Mouse (Mus musculus) common myeloid progenitor, adult 5-6 weeks (primary cell): ENCODE measurements around the gene Hemgn. TPM values are rescaled to one million over a fixed set of nuclear protein-coding genes. Genes with fewer than 3 reads are reported as not detected.

Experiments
- ATAC-seq: replicated peaks from 2 replicates; pipeline ENCODE4 v1.8.0; 2016; ENCODE audit warnings: low read depth, mild to moderate bottlenecking, moderate TSS enrichment, inconsistent platforms; ENCODE audit not compliant: poor library complexity, severe bottlenecking
- total RNA-seq: library from RNA; stranded (forward); fragments of 200-1000, 187-1606 nt; gene quantifications from 2 replicates; pipeline ENCODE4 v1.2.3, GENCODE M21; 2017

The Hemgn gene
- total RNA-seq = 64.2 and 76.9 TPM in 2 replicates

DNA sequence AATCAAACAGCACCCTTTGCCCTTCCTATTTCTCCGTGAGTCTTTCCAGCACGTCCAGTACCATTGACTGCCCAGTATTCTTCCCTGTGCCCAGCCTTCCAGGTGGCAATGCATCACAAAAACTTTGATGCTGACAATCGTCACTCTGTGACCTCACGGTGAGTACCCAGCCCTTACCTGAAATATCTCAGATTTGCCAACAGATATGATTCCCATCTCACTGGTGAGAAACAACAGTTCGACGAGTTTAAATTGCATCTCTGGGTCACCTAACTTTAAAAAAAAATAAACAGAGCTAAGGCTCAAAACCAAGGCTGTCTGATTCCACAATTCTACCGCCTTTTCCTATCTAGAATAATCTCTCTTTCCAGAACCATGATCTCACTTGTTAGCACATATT lies at the start of gene Hemgn:
Gene Hemgn (minus strand): TSS at position 101 of the 400 bp plus-strand sequence.
- ATAC-seq = no peak

DNA sequence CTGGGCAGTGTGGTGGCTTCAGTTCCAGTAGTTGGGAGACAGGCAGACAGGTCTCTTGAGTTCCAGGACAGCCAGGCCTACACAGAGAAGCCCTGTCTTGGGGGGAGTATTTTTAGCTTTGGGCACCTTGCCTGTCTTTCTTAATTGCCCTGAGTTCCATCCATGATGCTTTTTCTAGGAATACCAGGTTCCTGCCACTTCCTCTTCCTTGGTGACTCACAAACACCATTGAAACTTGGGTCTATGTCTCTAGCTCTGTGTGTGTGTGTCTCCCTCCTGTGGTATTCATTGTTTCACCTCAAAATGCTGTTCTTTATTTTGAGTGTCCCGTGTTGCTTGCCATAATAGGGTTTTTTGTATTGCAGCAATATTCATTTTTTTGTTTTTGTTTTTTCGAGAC lies 45.1 kb upstream of the Hemgn start:
- ATAC-seq = no peak

DNA sequence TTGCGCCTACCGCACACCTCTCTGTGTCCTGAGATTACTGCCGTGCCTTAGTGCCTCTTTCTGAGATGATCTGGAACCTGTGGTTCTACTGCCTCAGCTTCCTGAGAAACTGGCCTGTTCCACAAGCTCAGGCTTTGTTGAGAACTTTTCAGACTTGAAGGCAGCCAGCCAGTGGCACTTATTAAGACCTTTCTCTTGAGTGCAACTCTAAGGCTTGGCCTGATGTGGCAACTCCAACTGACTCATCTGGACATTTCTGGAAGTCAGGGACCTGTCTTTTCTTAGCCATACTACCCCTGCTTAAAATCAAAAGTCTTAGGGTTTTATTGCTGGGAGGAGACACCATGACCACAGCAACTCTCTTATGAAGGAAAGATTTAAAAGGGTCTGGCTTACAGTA lies 43.9 kb upstream of the Hemgn start:
- no peak for ATAC-seq

- ATAC-seq = no peak
Observed at GRCm38 (mm10) chr4:46456762-46457161, 43.5 kb upstream of the Hemgn start.

DNA sequence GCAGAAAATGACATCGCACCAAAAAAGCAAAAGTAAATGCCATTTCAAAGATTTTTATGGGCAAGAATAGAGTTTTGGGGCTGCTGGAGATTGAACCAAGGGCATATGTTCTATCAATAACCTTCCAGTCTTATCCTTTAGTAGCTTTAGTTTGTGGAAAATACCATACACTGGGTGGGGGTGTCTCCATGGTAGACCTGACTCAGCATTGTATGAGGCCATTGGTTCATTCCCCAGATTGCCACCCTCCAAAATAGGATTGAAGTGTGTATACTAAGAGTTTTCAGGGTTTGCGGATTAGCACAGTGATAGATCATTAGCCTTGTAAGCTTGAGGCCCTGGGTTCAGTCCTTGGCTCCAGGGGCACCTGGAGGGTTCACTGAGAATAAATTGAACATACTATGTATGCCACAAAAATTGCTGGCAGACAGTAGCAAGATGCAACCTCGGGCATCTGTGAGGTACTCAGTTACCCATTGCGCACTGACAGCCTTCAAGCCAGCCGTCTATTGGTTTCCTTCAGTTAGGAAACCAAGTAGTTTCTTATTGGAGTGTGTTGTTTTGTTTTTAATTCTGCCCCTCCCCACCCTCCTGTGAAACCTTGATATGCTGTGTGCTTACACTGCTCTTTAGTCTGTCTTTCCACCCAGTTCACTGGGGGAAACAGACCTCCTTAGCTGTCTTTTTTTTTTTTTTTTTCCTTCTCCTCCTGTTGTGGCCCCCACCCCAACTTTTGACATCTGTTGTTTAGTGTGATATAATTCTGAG lies 41.0 kb upstream of the Hemgn start:
- 0 out of 2 replicates have a peak, but pooled peaks have one; percentile 4 for ATAC-seq

GRCm38 (mm10) chr4:46452855-46453719 lies 39.8 kb upstream of the Hemgn start:
- ATAC-seq = no peak

DNA sequence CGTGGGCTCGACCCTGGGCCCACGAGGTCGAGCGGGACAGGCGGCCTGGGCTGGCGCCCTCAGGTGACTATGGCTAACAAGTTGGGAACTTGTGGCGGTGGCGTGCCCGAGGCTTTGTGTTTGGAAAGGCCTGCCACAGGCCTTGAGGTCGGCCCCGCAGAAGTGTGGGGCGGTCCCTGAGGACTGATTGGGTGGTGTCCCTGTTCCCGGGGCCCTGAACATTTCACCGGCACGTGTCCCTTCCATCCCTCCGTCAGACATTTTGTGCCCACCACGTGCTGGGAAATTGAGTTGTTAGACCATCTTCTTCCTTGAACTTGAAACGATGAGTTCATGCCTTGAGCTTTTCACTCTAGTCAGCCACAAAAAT lies 39.2 kb upstream of the Hemgn start:
- ATAC-seq = peak; percentile 41

- ATAC-seq = no peak
Observed at GRCm38 (mm10) chr4:46451758-46452480, 38.6 kb upstream of the Hemgn start.

- no peak for ATAC-seq
Observed at GRCm38 (mm10) chr4:46451240-46451757, 38.0 kb upstream of the Hemgn start.

DNA sequence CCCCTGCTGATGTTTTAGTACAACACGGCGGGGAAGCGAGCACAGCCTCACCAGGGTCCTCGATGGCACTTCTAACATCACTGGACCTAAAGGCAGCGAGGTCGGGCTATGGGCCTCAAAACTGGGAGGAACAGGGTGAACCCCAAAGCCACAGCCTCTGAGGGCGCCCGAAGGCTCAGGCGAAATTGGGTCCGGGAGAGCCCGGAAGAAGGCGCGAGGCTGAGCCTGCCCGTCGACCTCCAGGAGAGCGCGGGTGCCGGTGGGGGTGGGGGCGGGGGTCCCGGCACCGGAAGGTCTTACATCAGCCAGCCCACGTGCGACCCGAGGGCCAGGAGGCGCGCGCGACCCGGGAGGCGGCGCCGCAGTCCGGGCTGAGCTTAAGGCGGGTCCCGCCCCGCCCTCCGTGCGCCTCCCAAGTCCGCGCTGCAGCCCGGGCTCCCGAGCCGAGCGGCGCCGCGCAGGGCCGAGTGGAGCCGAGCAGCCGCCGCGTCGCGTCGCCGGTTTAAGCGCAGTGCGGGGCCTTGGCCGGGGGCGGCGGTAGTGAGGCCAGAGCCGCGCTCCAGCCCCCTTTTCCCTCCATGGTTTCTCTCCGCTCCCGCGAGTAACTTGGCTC lies 37.3 kb upstream of the Hemgn start, which contains the start of gene Anp32b:
Gene Anp32b (plus strand): TSS at position 384 of the 613 bp plus-strand sequence.
- peak; percentile 61 for ATAC-seq

DNA sequence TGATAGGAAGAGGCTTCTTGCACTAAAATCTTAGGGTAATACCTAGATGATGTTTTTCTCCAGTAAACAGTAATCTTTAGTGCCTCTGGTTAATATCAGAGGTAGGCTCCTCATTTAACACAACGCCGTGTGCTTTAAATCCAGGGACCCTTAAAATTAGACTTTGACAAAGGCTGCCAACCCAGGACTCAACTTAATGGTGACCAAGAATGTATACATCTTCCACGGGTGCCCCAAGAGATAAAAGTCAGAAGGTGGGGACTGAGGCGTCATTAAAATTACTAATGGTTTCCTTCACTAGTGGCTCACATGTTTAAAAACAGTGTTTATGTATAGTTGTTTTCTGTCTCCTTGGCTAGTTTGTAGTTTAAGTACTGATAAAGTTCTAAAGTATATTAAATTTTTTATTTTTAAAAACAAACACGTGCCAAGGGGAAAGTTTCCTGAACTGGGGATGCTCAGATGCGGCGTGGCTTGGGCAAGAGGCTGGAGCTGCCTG lies 36.8 kb upstream of the Hemgn start:
- no peak for ATAC-seq

DNA sequence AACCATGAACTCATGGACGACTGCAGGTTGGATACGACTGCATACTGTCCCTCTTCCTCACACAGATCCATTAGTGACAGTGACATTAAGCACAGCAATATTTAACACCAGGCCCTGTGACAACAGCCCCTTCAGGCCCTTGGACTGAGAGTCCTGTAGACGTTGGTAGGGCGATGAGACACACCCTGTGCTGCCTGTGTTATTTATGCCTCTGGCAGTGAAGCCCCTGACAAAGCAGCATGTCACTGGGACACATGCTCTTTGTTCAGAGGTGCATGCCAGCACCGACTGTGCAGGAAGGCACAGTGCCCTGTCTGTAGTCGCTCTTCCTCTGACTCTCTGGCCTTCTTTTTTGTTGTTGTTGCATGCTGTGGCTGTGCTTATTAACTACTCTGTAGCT lies 35.6 kb upstream of the Hemgn start:
- no peak for ATAC-seq

DNA sequence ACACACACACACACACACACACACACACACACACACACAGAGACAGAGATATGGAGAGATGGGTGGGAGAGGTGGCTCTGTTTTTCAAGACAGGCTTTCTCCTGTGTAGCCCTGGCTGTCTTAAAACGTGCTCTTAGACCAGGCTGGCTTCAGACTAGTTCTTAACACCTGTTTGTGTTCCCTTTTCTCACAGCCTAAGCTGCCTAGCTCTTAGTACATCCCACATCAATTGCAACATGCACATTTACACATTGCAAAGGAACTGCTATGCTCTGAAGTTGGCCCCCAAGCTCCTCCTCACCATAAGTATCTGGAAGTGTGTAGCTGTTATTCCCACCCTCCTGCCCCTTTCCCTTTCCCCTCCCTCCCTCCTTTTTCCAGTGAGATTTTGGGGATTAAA lies 34.2 kb upstream of the Hemgn start:
- ATAC-seq = no peak

- ATAC-seq = no peak
Observed at GRCm38 (mm10) chr4:46445237-46445945, 32.1 kb upstream of the Hemgn start.

- peak; percentile 92 for ATAC-seq
Observed at GRCm38 (mm10) chr4:46442501-46442900, 29.2 kb upstream of the Hemgn start.

GRCm38 (mm10) chr4:46432339-46433036 lies 19.2 kb upstream of the Hemgn start:
- no peak; the same call in 1 of the 2 replicates for ATAC-seq

DNA sequence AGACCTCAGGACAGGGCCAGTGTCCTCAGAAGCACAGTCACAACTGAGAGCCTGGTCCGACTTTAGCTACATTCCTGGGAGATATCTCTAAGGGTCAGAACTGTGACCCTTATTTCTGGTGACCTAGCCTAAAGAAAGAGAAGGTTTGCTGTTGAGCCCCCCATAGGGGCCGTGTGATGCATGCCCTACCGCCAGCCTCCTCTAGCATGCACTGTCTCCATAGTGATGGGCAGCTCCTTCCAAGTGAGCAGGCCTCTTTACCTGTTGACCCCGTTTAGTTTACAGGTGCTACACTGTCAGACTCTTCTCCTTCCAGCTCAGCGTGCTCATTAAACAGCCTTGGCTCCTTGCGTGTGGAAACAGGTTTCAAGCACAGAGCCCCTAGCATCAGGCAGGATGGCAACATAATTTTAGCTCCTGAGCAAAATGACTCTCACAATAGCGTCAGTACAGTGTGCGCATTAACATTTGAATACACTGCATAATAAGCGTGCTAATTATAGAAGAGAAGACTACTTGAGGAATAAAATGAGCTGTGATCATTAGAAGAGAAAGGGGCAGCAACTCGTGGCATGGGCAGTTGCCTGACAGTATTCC lies 15.7 kb upstream of the Hemgn start:
- ATAC-seq = no peak

DNA sequence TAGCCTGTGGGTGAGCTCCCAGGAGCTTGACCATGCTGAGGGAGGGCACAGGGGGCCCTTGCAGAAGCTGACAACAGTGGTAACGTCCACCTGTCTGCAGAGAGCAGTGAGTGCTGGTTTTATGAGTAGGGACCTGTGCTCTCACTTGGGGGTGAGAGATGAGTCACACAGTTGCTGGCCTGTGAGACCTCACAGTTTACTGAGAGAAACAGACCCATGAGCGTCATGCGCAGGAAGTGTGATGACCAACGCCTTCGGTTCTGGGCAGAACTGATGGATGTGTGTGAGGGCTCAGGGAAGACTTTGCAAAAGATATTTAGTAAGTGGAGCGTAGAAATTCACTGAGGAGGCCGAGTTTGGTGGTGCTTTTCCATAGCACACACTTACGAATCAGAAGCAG lies 9.3 kb upstream of the Hemgn start:
- no peak for ATAC-seq
